Mouse (Mus musculus) midbrain, embryonic 12.5 days (tissue): ENCODE data around the gene Cacnb2. TPM values are rescaled to one million over a fixed set of nuclear protein-coding genes. Genes with fewer than 3 reads are reported as not detected.

ENCODE experiments used
- ATAC-seq: fragments of 200-750 bp; cut with Nextera tagmentation; 2 replicates; pipeline ENCODE4 v1.8.0; 2017; ENCODE audit warnings: low read depth, moderate TSS enrichment, moderate library complexity; ENCODE audit not compliant: low FRiP score
- H3K27ac ChIP-seq: fragments of 300-500 bp; sonication (generic); replicated peaks from 2 replicates; pipeline ENCODE4 v1.5.1; 2016; ENCODE audit warnings: mild to moderate bottlenecking
- H3K27me3 ChIP-seq: fragments of 300-500 bp; sonication (generic); 2 replicates; pipeline ENCODE4 v1.6.1; 2016; ENCODE audit warnings: mild to moderate bottlenecking
- H3K36me3 ChIP-seq: fragments of 300-500 bp; sonication (generic); 2 replicates; pipeline ENCODE4 v1.6.1; 2016
- H3K4me1 ChIP-seq: fragments of 300-500 bp; sonication (generic); 2 replicates; pipeline ENCODE4 v1.6.1; 2016
- H3K4me2 ChIP-seq: fragments of 300-500 bp; sonication (generic); replicated peaks from 2 replicates; pipeline ENCODE4 v1.6.1; 2016; ENCODE audit warnings: mild to moderate bottlenecking, moderate library complexity
- H3K4me3 ChIP-seq: fragments of 300-500 bp; sonication (generic); 2 replicates; pipeline ENCODE4 v1.5.1; 2016; ENCODE audit warnings: mild to moderate bottlenecking
- H3K9ac ChIP-seq: fragments of 300-500 bp; sonication (generic); replicated peaks from 2 replicates; pipeline ENCODE4 v1.6.1; 2016; ENCODE audit warnings: mild to moderate bottlenecking, moderate library complexity
- H3K9me3 ChIP-seq: fragments of 300-500 bp; sonication (generic); 2 replicates; pipeline ENCODE4 v1.6.1; 2016; ENCODE audit warnings: mild to moderate bottlenecking
- WGBS: fragments of 180-500 bp; shearing (Covaris S2); methylation state at CpG from one replicate; pipeline ENCODE4 v1.1.7; 2016; 5-methylcytosine and 5-hydroxymethylcytosine counted together
- polyA plus RNA-seq: library from polyadenylated mRNA; unstranded; fragments of >200 nt; fragmentation: Nextera tagmentation; extraction: Ambion mirVana; gene quantifications from 2 replicates; pipeline ENCODE4 v1.2.1, GENCODE M21; 2016

Cacnb2 gene
- polyA plus RNA-seq, 1 experiment from 2014 or later, result 2.7 TPM

GRCm38 (mm10) chr2:14846727-14847126 is 243.8 kb downstream of the Cacnb2 start:
- no peaks in the 10 kb centered on the region for H3K36me3 ChIP-seq
- ATAC-seq, result no peak
- 67% methylated on average over 1 of the region's 1 CpGs for WGBS
- H3K9me3 ChIP-seq, result no peaks in the 10 kb centered on the region
- no peak overlapping the region for H3K9ac ChIP-seq
- H3K27me3 ChIP-seq, result no peaks in the 10 kb centered on the region
- no peak overlapping the region for H3K27ac ChIP-seq
- H3K4me3 ChIP-seq, result no peak overlapping the region
- peaks cover 6% of the 10 kb centered on the region; the same call in 1 of the 2 replicates for H3K4me1 ChIP-seq
- H3K4me2 ChIP-seq, result no peak overlapping the region

GRCm38 (mm10) chr2:14847188-14847587 is 244.3 kb downstream of the Cacnb2 start:
- 93% methylated on average over 1 of the region's 1 CpGs for WGBS
- ATAC-seq, result no peak
- no peaks in the 10 kb centered on the region for H3K36me3 ChIP-seq

GRCm38 (mm10) chr2:14850831-14851230 is 247.9 kb downstream of the Cacnb2 start:
- Histone ChIP-seq H3K9me3 (no peaks in the 10 kb centered on the region), H3K27me3 (no peaks in the 10 kb centered on the region)
- WGBS, result 88% methylated on average over 1 of the region's 1 CpGs

More at GRCm38 (mm10) chr2:14847188-14847587, 244.3 kb downstream of the Cacnb2 start:
- Histone ChIP-seq H3K27ac (no peak overlapping the region), H3K9ac (no peak overlapping the region), H3K9me3 (no peaks in the 10 kb centered on the region), H3K4me1 (peaks cover 6% of the 10 kb centered on the region; the same call in 1 of the 2 replicates), H3K4me3 (no peak overlapping the region), H3K4me2 (no peak overlapping the region), H3K27me3 (no peaks in the 10 kb centered on the region)

GRCm38 (mm10) chr2:14851383-14851782 is 248.5 kb downstream of the Cacnb2 start:
- no peaks in the 10 kb centered on the region for H3K9me3 ChIP-seq
- no peaks in the 10 kb centered on the region for H3K27me3 ChIP-seq

More at GRCm38 (mm10) chr2:14850831-14851230, 247.9 kb downstream of the Cacnb2 start:
- Histone ChIP-seq H3K4me2 (no peak overlapping the region), H3K9ac (no peak overlapping the region), H3K36me3 (no peaks in the 10 kb centered on the region), H3K27ac (no peak overlapping the region), H3K4me3 (no peak overlapping the region), H3K4me1 (peaks cover 6% of the 10 kb centered on the region; the same call in 1 of the 2 replicates)
- ATAC-seq, result no peak

GRCm38 (mm10) chr2:14854054-14854453 is 251.2 kb downstream of the Cacnb2 start:
- H3K4me2 ChIP-seq, result no peak overlapping the region
- no peak overlapping the region for H3K9ac ChIP-seq
- no peaks in the 10 kb centered on the region for H3K27me3 ChIP-seq
- H3K4me1 ChIP-seq, result peaks cover 4% of the 10 kb centered on the region; the same call in 1 of the 2 replicates
- WGBS, result 96% methylated on average over 2 of the region's 2 CpGs
- H3K36me3 ChIP-seq, result no peaks in the 10 kb centered on the region
- H3K4me3 ChIP-seq, result no peak overlapping the region
- no peak for ATAC-seq
- no peak overlapping the region for H3K27ac ChIP-seq
- no peaks in the 10 kb centered on the region for H3K9me3 ChIP-seq

More at GRCm38 (mm10) chr2:14851383-14851782, 248.5 kb downstream of the Cacnb2 start:
- ATAC-seq, result no peak
- no peak overlapping the region for H3K4me2 ChIP-seq
- no peak overlapping the region for H3K27ac ChIP-seq
- WGBS, result 89% methylated on average over 1 of the region's 1 CpGs
- no peak overlapping the region for H3K4me3 ChIP-seq
- no peak overlapping the region for H3K9ac ChIP-seq
- H3K4me1 ChIP-seq, result peaks cover 6% of the 10 kb centered on the region; the same call in 1 of the 2 replicates
- H3K36me3 ChIP-seq, result no peaks in the 10 kb centered on the region

GRCm38 (mm10) chr2:14858301-14858700 is 255.4 kb downstream of the Cacnb2 start:
- Histone ChIP-seq H3K4me3 (no peak overlapping the region), H3K9ac (no peak overlapping the region), H3K36me3 (no peaks in the 10 kb centered on the region), H3K27me3 (no peaks in the 10 kb centered on the region), H3K9me3 (no peaks in the 10 kb centered on the region), H3K27ac (no peak overlapping the region), H3K4me1 (no peaks in the 10 kb centered on the region), H3K4me2 (no peak overlapping the region)
- ATAC-seq, result no peak
- 98% methylated on average over 1 of the region's 1 CpGs for WGBS

- WGBS, result 69% methylated on average over 3 of the region's 3 CpGs
- no peak overlapping the region for H3K9ac ChIP-seq
- H3K36me3 ChIP-seq, result no peaks in the 10 kb centered on the region
- no peaks in the 10 kb centered on the region for H3K4me1 ChIP-seq
- no peak overlapping the region for H3K4me2 ChIP-seq
- no peak overlapping the region for H3K4me3 ChIP-seq
- H3K9me3 ChIP-seq, result no peaks in the 10 kb centered on the region
- no peaks in the 10 kb centered on the region for H3K27me3 ChIP-seq
- no peak for ATAC-seq
- no peak overlapping the region for H3K27ac ChIP-seq
Measured at GRCm38 (mm10) chr2:14860350-14860749, 257.5 kb downstream of the Cacnb2 start.

GRCm38 (mm10) chr2:14861613-14862012 is 258.7 kb downstream of the Cacnb2 start:
- Histone ChIP-seq H3K4me2 (no peak overlapping the region), H3K9ac (no peak overlapping the region), H3K27me3 (no peaks in the 10 kb centered on the region), H3K27ac (no peak overlapping the region), H3K4me3 (no peak overlapping the region), H3K36me3 (no peaks in the 10 kb centered on the region), H3K9me3 (no peaks in the 10 kb centered on the region), H3K4me1 (no peaks in the 10 kb centered on the region)
- ATAC-seq, result no peak
- 35% methylated on average over 2 of the region's 2 CpGs for WGBS

GRCm38 (mm10) chr2:14862981-14863380 is 260.1 kb downstream of the Cacnb2 start:
- H3K36me3 ChIP-seq, result no peaks in the 10 kb centered on the region
- H3K4me2 ChIP-seq, result no peak overlapping the region
- no peaks in the 10 kb centered on the region for H3K27me3 ChIP-seq
- no peaks in the 10 kb centered on the region for H3K4me1 ChIP-seq
- ATAC-seq, result no peak
- no peak overlapping the region for H3K27ac ChIP-seq
- WGBS, result 50% methylated on average over 1 of the region's 1 CpGs
- H3K4me3 ChIP-seq, result no peak overlapping the region
- no peak overlapping the region for H3K9ac ChIP-seq
- H3K9me3 ChIP-seq, result no peaks in the 10 kb centered on the region

- Histone ChIP-seq H3K27ac (no peak overlapping the region), H3K4me1 (peaks cover 8% of the 10 kb centered on the region; the same call in 1 of the 2 replicates), H3K27me3 (no peaks in the 10 kb centered on the region), H3K9me3 (no peaks in the 10 kb centered on the region), H3K36me3 (no peaks in the 10 kb centered on the region), H3K4me3 (no peak overlapping the region), H3K9ac (no peak overlapping the region), H3K4me2 (peak overlapping the region; percentile 47; the same call in 1 of the 2 replicates)
- WGBS, result 80% methylated on average over 1 of the region's 1 CpGs
- no peak; the same call in 1 of the 2 replicates for ATAC-seq
Measured at GRCm38 (mm10) chr2:14873116-14873515, 270.2 kb downstream of the Cacnb2 start.

- no peak; the same call in 1 of the 2 replicates for ATAC-seq
- 8% methylated on average over 15 of the region's 15 CpGs for WGBS
- Histone ChIP-seq H3K4me2 (peak overlapping the region; percentile 47), H3K36me3 (no peaks in the 10 kb centered on the region), H3K4me3 (peak overlapping the region; percentile 26), H3K9ac (peak overlapping the region; percentile 46; the same call in 1 of the 2 replicates), H3K27ac (no peak overlapping the region), H3K27me3 (no peaks in the 10 kb centered on the region), H3K4me1 (peaks cover 8% of the 10 kb centered on the region; the same call in 1 of the 2 replicates), H3K9me3 (no peaks in the 10 kb centered on the region)
Measured at GRCm38 (mm10) chr2:14873701-14874181, 270.9 kb downstream of the Cacnb2 start.

- H3K4me3 ChIP-seq, result no peak overlapping the region
- H3K27ac ChIP-seq, result no peak overlapping the region
- no peaks in the 10 kb centered on the region for H3K9me3 ChIP-seq
- WGBS, result 43% methylated on average over 13 of the region's 13 CpGs
- H3K27me3 ChIP-seq, result no peaks in the 10 kb centered on the region
- H3K4me1 ChIP-seq, result peaks cover 8% of the 10 kb centered on the region; the same call in 1 of the 2 replicates
- no peak for ATAC-seq
- no peaks in the 10 kb centered on the region for H3K36me3 ChIP-seq
- no peak overlapping the region for H3K9ac ChIP-seq
- H3K4me2 ChIP-seq, result peak overlapping the region; percentile 47
Measured at GRCm38 (mm10) chr2:14874281-14875037, 271.6 kb downstream of the Cacnb2 start.
